ENCODE assay signal across 9 mouse cellular contexts in genomic region chr5:118814052-118814451, GRCm38 (mm10).
A peak's percentile ranks its signal among the peaks of the same experiment; 100 is the strongest.
DNase-seq lines count a peak whose midpoint lies in the region; ATAC-seq and TF ChIP-seq lines count a peak whose summit lies in the region.
"Had no signal": no experiment of that assay in that cellular context is flagged by ENCODE, and none has a peak within 500 bp of the region (broad histone marks: within the 10 kb centered on the region; RNA-seq: fewer than 3 reads in every experiment).

No protein-coding gene starts in this region.

- no peak overlapping the region for H3K4me2 ChIP-seq in lung, embryonic 14.5 days
- H3K4me2 ChIP-seq: liver, embryonic 13.5 days had no signal

- no peak for ATAC-seq in CD4-positive, CD25-positive, alpha-beta regulatory T cell, adult 4 months
- no peak for ATAC-seq in lung, embryonic 14.5 days (ENCODE audit: insufficient read depth)

- WGBS in lung, embryonic 14.5 days, result 48% methylated on average over 6 of the region's 6 CpGs
- 33% methylated on average over 6 of the region's 6 CpGs for WGBS in large intestine, adult 2 months

- H3K27me3 ChIP-seq in lung, embryonic 14.5 days (ENCODE audit: insufficient read depth, low read length), result no peaks in the 10 kb centered on the region
- H3K27me3 ChIP-seq: liver, embryonic 13.5 days had no signal

- no peak overlapping the region for H3K27ac ChIP-seq in lung, embryonic 14.5 days (ENCODE audit: low read depth)
- H3K27ac ChIP-seq: liver, embryonic 13.5 days had no signal

- H3K4me3 ChIP-seq in lung, embryonic 14.5 days (ENCODE audit: low read depth, low read length), result no peak overlapping the region
- H3K4me3 ChIP-seq: liver, embryonic 13.5 days had no signal

- no peaks in the 10 kb centered on the region for H3K36me3 ChIP-seq in lung, embryonic 14.5 days (ENCODE audit: insufficient read depth)
- H3K36me3 ChIP-seq: liver, embryonic 13.5 days had no signal

- peak; percentile 7 for DNase-seq in CD4-positive, CD25-positive, alpha-beta regulatory T cell, adult 2 months (ENCODE audit: low read depth, low spot score)
- peak; percentile 56 for DNase-seq in lung, embryonic 14.5 days
- DNase-seq in lung, adult 18-20 months, result no peak
- DNase-seq in embryo, embryonic 10.5 days (ENCODE audit: low spot score), result peak; percentile 75
- peak; percentile 42 for DNase-seq in large intestine, adult 2 months (ENCODE audit: low read depth, low spot score)
- DNase-seq in urinary bladder, postnatal 25 days (ENCODE audit: low spot score), result peak; percentile 56
- no peak for DNase-seq in layer of hippocampus, adult 11-12 months (ENCODE audit: low spot score)
- DNase-seq: liver, embryonic 13.5 days had no signal

- H3K9ac ChIP-seq in lung, embryonic 14.5 days, result no peak overlapping the region
- H3K9ac ChIP-seq: liver, embryonic 13.5 days had no signal

- peak; percentile 57 for TF ChIP-seq CTCF in lung, embryonic 14.5 days (IDR thresholded peaks at IDR 0.05; ENCODE audit: low read depth)

- no peaks in the 10 kb centered on the region for H3K9me3 ChIP-seq in lung, embryonic 14.5 days (ENCODE audit: low read depth, low read length)
- H3K9me3 ChIP-seq: liver, embryonic 13.5 days had no signal

- no peaks in the 10 kb centered on the region for H3K4me1 ChIP-seq in lung, embryonic 14.5 days (ENCODE audit: insufficient read depth)
- H3K4me1 ChIP-seq: liver, embryonic 13.5 days had no signal

Comparison
In these comparisons a context has a peak if more than half of its experiments do, and no peak if none do; other contexts are left out.
1. DNase-seq: peak in CD4-positive, CD25-positive, alpha-beta regulatory T cell, adult 2 months (single experiment), lung, embryonic 14.5 days (single experiment), embryo, embryonic 10.5 days (single experiment), large intestine, adult 2 months (single experiment) and urinary bladder, postnatal 25 days (single experiment); none in lung, adult 18-20 months (0 of 2) and layer of hippocampus, adult 11-12 months (single experiment).